ENCODE assay signal across 13 mouse cellular contexts in genomic region chr14:122009502-122009901, GRCm38 (mm10). TPM values are rescaled to one million over a fixed set of nuclear protein-coding genes. Genes with fewer than 3 reads are reported as not detected.
DNase-seq lines count a peak whose midpoint lies in the region; ATAC-seq and TF ChIP-seq lines count a peak whose summit lies in the region.
"Had no signal": no experiment of that assay in that cellular context is flagged by ENCODE, and none has a peak within 500 bp of the region (broad histone marks: within the 10 kb centered on the region; RNA-seq: fewer than 3 reads in every experiment).

No protein-coding gene starts in this region.

- no peak for TF ChIP-seq EP300 in lung, postnatal 0 days (IDR thresholded peaks at IDR 0.05)

- no peak overlapping the region for H3K4me3 ChIP-seq in lung, postnatal 0 days (ENCODE audit: low read depth, low read length)
- H3K4me3 ChIP-seq: intestine, embryonic 15.5 days; neural tube, embryonic 12.5 days had no signal

- H3K4me1 ChIP-seq in lung, postnatal 0 days (ENCODE audit: insufficient read depth, low read depth, low read length): no peaks in the 10 kb centered on the region
- H3K4me1 ChIP-seq: intestine, embryonic 15.5 days; neural tube, embryonic 12.5 days had no signal

- H3K4me2 ChIP-seq in lung, postnatal 0 days (replicated peaks; ENCODE audit: low read depth, low read length): no peak overlapping the region
- H3K4me2 ChIP-seq: intestine, embryonic 15.5 days; neural tube, embryonic 12.5 days had no signal

- DNase-seq in layer of hippocampus, adult 9-10 months (ENCODE audit: low spot score): peak; percentile 27
- no peak for DNase-seq in layer of hippocampus, adult 18-20 months (ENCODE audit: low spot score in 2 of 2)
- peak; percentile 49 for DNase-seq in lung, postnatal 0 days (ENCODE audit: low spot score)
- peak; percentile 93 for DNase-seq in splenic B cell, adult 2 months (ENCODE audit: low read depth, low spot score)
- DNase-seq in urinary bladder, postnatal 36 days (ENCODE audit: low spot score in 2 of 2): no peak
- DNase-seq in retina, embryonic 14.5 days (ENCODE audit: low spot score): no peak
- DNase-seq in cerebellum, postnatal 10 days: no peak

- H3K9ac ChIP-seq in lung, postnatal 0 days (replicated peaks; ENCODE audit: low read depth): no peak overlapping the region
- H3K9ac ChIP-seq: intestine, embryonic 15.5 days; neural tube, embryonic 12.5 days had no signal

- H3K27ac ChIP-seq in lung, postnatal 0 days (ENCODE audit: low read length): no peak overlapping the region
- H3K27ac ChIP-seq: intestine, embryonic 15.5 days; neural tube, embryonic 12.5 days had no signal

- no peaks in the 10 kb centered on the region for H3K9me3 ChIP-seq in lung, postnatal 0 days (ENCODE audit: low read length)
- H3K9me3 ChIP-seq: intestine, embryonic 15.5 days; neural tube, embryonic 12.5 days had no signal

- TF ChIP-seq CTCF in lung, postnatal 0 days (IDR thresholded peaks at IDR 0.05): no peak

- 83% methylated on average over 13 of the region's 13 CpGs for WGBS in lung, postnatal 0 days

- peak; percentile 90 for ATAC-seq in activated CD4-positive, CD25-positive, alpha-beta regulatory T cell, adult 4 months
- ATAC-seq in lung, postnatal 0 days: peak; percentile 9; the same call in 1 of the 2 replicates
- ATAC-seq: intestine, embryonic 15.5 days; Patski had no signal

- no peaks in the 10 kb centered on the region for H3K27me3 ChIP-seq in lung, postnatal 0 days (replicated peaks; ENCODE audit: insufficient read depth, low read length)
- no peaks in the 10 kb centered on the region for H3K27me3 ChIP-seq in splenic B cell, adult 2 months (ENCODE audit: control insufficient read depth, insufficient read depth, low read length, poor library complexity, severe bottlenecking)
- H3K27me3 ChIP-seq: intestine, embryonic 15.5 days; neural tube, embryonic 12.5 days; Patski had no signal

- 0 out of 2 replicates have a peak, but pooled peaks cover 6% of the 10 kb centered on the region for H3K36me3 ChIP-seq in lung, postnatal 0 days (ENCODE audit: insufficient read depth, low read length)
- no peaks in the 10 kb centered on the region; the same call in 1 of the 2 replicates for H3K36me3 ChIP-seq in splenic B cell, adult 2 months (ENCODE audit: control insufficient read depth, insufficient read depth, low read length, poor library complexity, severe bottlenecking)

RNA-seq across cellular contexts. Expression of gene Timm8a2, which starts 25.0 kb away (rescaled TPM):
- not detected for total RNA-seq in layer of hippocampus, adult 18-20 months (2021)
- polyA plus RNA-seq in activated CD4-positive, CD25-positive, alpha-beta regulatory T cell, adult 4 months (2017; shearing (Covaris generic)): not detected
- not detected in 2 replicates for polyA plus RNA-seq in lung, postnatal 0 days (2015; fragmentation: Nextera tagmentation; extraction: Ambion mirVana)
- polyA plus RNA-seq: intestine, embryonic 15.5 days; limb, embryonic 11.5 days; neural tube, embryonic 12.5 days; Patski; stomach, embryonic 14.5 days had no signal

RNA-seq across cellular contexts. Expression of gene Gpr183, which starts 44.5 kb away (rescaled TPM):
- total RNA-seq in layer of hippocampus, adult 18-20 months (2021): under 1 TPM; 0.58 to 0.92 TPM
- 100 to 1,000 TPM; 104 to 118 TPM for polyA plus RNA-seq in activated CD4-positive, CD25-positive, alpha-beta regulatory T cell, adult 4 months (2017; shearing (Covaris generic))
- 1.6 TPM in 2 replicates for polyA plus RNA-seq in lung, postnatal 0 days (2015; fragmentation: Nextera tagmentation; extraction: Ambion mirVana)
- polyA plus RNA-seq: Patski had no signal

Comparison
In these comparisons a context has a peak if more than half of its experiments do, and no peak if none do; other contexts are left out.
1. DNase-seq: peak in layer of hippocampus, adult 9-10 months (single experiment), lung, postnatal 0 days (single experiment) and splenic B cell, adult 2 months (single experiment); none in layer of hippocampus, adult 18-20 months (0 of 2), urinary bladder, postnatal 36 days (0 of 2), retina, embryonic 14.5 days (single experiment) and cerebellum, postnatal 10 days (0 of 2).
2. RNA of gene Gpr183, which starts 44.5 kb away (polyA plus RNA-seq): 104 to 118 TPM in activated CD4-positive, CD25-positive, alpha-beta regulatory T cell, adult 4 months; 1.6 TPM in lung, postnatal 0 days; every median in the first group is over 10 times any median in the second.